Mouse (Mus musculus) embryonic facial prominence, embryonic 12.5 days (tissue): ENCODE results near the gene Bpifb4. TPM values are rescaled to one million over a fixed set of nuclear protein-coding genes. Genes with fewer than 3 reads are reported as not detected.

ENCODE experiments used
- ATAC-seq: fragments of 200-750 bp; cut with Nextera tagmentation; 2 replicates; pipeline ENCODE4 v1.8.0; 2017; ENCODE audit not compliant: insufficient number of reproducible peaks, insufficient read depth, low FRiP score, low TSS enrichment
- H3K27ac ChIP-seq: fragments of 300-500 bp; sonication (generic); 2 replicates; pipeline ENCODE4 v1.5.1; 2016; ENCODE audit warnings: mild to moderate bottlenecking
- H3K27me3 ChIP-seq: fragments of 300-500 bp; sonication (generic); 2 replicates; pipeline ENCODE4 v1.6.1; 2016; ENCODE audit warnings: mild to moderate bottlenecking, moderate library complexity
- H3K36me3 ChIP-seq: fragments of 300-500 bp; sonication (generic); 2 replicates; pipeline ENCODE4 v1.6.1; 2016; ENCODE audit warnings: mild to moderate bottlenecking
- H3K4me1 ChIP-seq: fragments of 300-500 bp; sonication (generic); 2 replicates; pipeline ENCODE4 v1.6.1; 2016
- H3K4me2 ChIP-seq: fragments of 300-500 bp; sonication (generic); replicated peaks from 2 replicates; pipeline ENCODE4 v1.6.1; 2016; ENCODE audit warnings: mild to moderate bottlenecking, moderate library complexity
- H3K4me3 ChIP-seq: fragments of 300-500 bp; sonication (generic); 2 replicates; pipeline ENCODE4 v1.5.1; 2016; ENCODE audit warnings: mild to moderate bottlenecking
- H3K9ac ChIP-seq: fragments of 300-500 bp; sonication (generic); 2 replicates; pipeline ENCODE4 v1.6.1; 2016; ENCODE audit warnings: mild to moderate bottlenecking, moderate library complexity
- H3K9me3 ChIP-seq: fragments of 300-500 bp; sonication (generic); 2 replicates; pipeline ENCODE4 v1.6.1; 2016; ENCODE audit warnings: mild to moderate bottlenecking, moderate library complexity
- WGBS: fragments of 180-500 bp; shearing (Covaris S2); methylation state at CpG from one replicate; pipeline ENCODE4 v1.1.7; 2016; 5-methylcytosine and 5-hydroxymethylcytosine counted together
- polyA plus RNA-seq: library from polyadenylated mRNA; unstranded; fragments of >200 nt; fragmentation: Nextera tagmentation; extraction: Ambion mirVana; gene quantifications from 2 replicates; pipeline ENCODE4 v1.2.1, GENCODE M21; 2016

The Bpifb4 gene
- polyA plus RNA-seq, 1 experiment from 2014 or later: not detected

- 41% methylated on average over 3 of the region's 3 CpGs for WGBS
- no peak for ATAC-seq
- H3K4me3 ChIP-seq: no peak overlapping the region
Measured at GRCm38 (mm10) chr2:153943537-153943936, 5.5 kb downstream of the Bpifb4 start.

GRCm38 (mm10) chr2:153944567-153944966 is 6.6 kb downstream of the Bpifb4 start:
- Histone ChIP-seq H3K4me1 (no peaks in the 10 kb centered on the region), H3K27me3 (no peaks in the 10 kb centered on the region), H3K9me3 (no peaks in the 10 kb centered on the region), H3K27ac (no peak overlapping the region), H3K4me3 (no peak overlapping the region), H3K36me3 (no peaks in the 10 kb centered on the region), H3K4me2 (no peak overlapping the region), H3K9ac (no peak overlapping the region)
- no peak for ATAC-seq
- 81% methylated on average over 8 of the region's 8 CpGs for WGBS

More at GRCm38 (mm10) chr2:153943537-153943936, 5.5 kb downstream of the Bpifb4 start:
- H3K9ac ChIP-seq: no peak overlapping the region
- no peaks in the 10 kb centered on the region for H3K9me3 ChIP-seq
- H3K4me1 ChIP-seq: no peaks in the 10 kb centered on the region
- no peak overlapping the region for H3K4me2 ChIP-seq
- no peaks in the 10 kb centered on the region for H3K27me3 ChIP-seq
- no peak overlapping the region for H3K27ac ChIP-seq
- no peaks in the 10 kb centered on the region for H3K36me3 ChIP-seq

GRCm38 (mm10) chr2:153952897-153953296 is 14.9 kb downstream of the Bpifb4 start:
- WGBS: 33% methylated on average over 6 of the region's 6 CpGs

GRCm38 (mm10) chr2:153953836-153954235 is 15.8 kb downstream of the Bpifb4 start:
- Histone ChIP-seq H3K27ac (no peak overlapping the region), H3K9me3 (no peaks in the 10 kb centered on the region), H3K27me3 (no peaks in the 10 kb centered on the region), H3K36me3 (no peaks in the 10 kb centered on the region), H3K4me1 (no peaks in the 10 kb centered on the region), H3K9ac (no peak overlapping the region), H3K4me3 (no peak overlapping the region), H3K4me2 (peak overlapping the region; percentile 32; the same call in 1 of the 2 replicates)
- WGBS: 4% methylated on average over 6 of the region's 6 CpGs
- no peak for ATAC-seq

More at GRCm38 (mm10) chr2:153952897-153953296, 14.9 kb downstream of the Bpifb4 start:
- Histone ChIP-seq H3K36me3 (no peaks in the 10 kb centered on the region), H3K9me3 (no peaks in the 10 kb centered on the region), H3K4me2 (no peak overlapping the region), H3K9ac (no peak overlapping the region), H3K4me1 (no peaks in the 10 kb centered on the region), H3K27me3 (no peaks in the 10 kb centered on the region), H3K27ac (no peak overlapping the region), H3K4me3 (no peak overlapping the region)
- ATAC-seq: no peak

- H3K27ac ChIP-seq: no peak overlapping the region
- H3K36me3 ChIP-seq: no peaks in the 10 kb centered on the region
- H3K27me3 ChIP-seq: no peaks in the 10 kb centered on the region
- no peaks in the 10 kb centered on the region for H3K9me3 ChIP-seq
- H3K4me2 ChIP-seq: no peak overlapping the region
- H3K9ac ChIP-seq: no peak overlapping the region
- H3K4me1 ChIP-seq: no peaks in the 10 kb centered on the region
- ATAC-seq: no peak
- 72% methylated on average over 4 of the region's 4 CpGs for WGBS
- H3K4me3 ChIP-seq: no peak overlapping the region
Measured at GRCm38 (mm10) chr2:153962821-153963331, 24.9 kb downstream of the Bpifb4 start.

DNA sequence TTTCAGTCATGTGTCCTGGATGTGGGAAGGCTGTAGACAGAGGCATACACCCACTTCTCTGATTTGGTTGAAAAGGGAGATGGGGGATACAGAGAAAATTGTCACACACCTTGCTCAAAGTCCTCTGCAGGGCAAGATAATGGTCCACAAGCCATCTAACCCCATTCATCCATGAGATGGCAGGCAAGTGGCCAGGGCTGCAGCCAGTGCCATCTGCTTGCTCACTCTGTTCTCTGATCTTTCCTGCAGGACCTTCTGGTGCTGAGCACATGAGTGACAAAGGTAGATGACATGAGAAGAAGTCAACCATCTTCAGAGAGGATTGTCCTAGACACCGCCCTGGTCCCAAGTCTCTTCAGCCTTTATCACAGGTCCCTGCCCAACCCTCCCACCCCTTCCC is 25.3 kb downstream of the Bpifb4 start:
- 94% methylated on average over 1 of the region's 1 CpGs for WGBS
- H3K9ac ChIP-seq: no peak overlapping the region

DNA sequence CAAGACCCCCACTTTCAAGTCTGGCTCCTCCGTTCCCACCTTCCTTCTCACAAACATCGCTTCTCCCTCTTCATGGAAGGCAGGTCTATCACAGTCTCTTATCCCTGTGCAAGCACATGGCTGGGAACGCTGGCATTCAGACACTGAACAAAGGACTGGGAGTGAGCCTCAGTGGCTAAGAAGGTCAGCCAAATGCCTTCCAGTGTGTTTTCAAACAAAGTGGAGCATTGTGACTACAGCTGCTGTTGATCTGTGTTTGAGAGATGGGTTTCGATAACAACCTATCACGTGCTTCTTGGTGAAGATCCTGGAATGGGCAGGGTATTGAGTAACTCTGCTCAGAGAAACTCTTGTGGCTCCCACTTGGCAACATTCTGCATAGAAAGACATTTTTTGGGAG is 32.2 kb downstream of the Bpifb4 start:
- no peaks in the 10 kb centered on the region for H3K9me3 ChIP-seq
- no peak overlapping the region for H3K4me3 ChIP-seq
- no peaks in the 10 kb centered on the region for H3K4me1 ChIP-seq
- no peak overlapping the region for H3K4me2 ChIP-seq
- H3K27me3 ChIP-seq: no peaks in the 10 kb centered on the region
- WGBS: 55% methylated on average over 5 of the region's 5 CpGs
- no peak overlapping the region for H3K9ac ChIP-seq
- H3K36me3 ChIP-seq: no peaks in the 10 kb centered on the region
- no peak overlapping the region for H3K27ac ChIP-seq
- ATAC-seq: no peak

More for the DNA sequence above, 25.3 kb downstream of the Bpifb4 start:
- H3K4me2 ChIP-seq: no peak overlapping the region
- H3K9me3 ChIP-seq: no peaks in the 10 kb centered on the region
- H3K36me3 ChIP-seq: no peaks in the 10 kb centered on the region
- H3K4me3 ChIP-seq: no peak overlapping the region
- no peak overlapping the region for H3K27ac ChIP-seq
- ATAC-seq: no peak
- H3K4me1 ChIP-seq: no peaks in the 10 kb centered on the region
- no peaks in the 10 kb centered on the region for H3K27me3 ChIP-seq

GRCm38 (mm10) chr2:153974582-153974981 is 36.6 kb downstream of the Bpifb4 start, which contains the start of gene Bpifa6:
Gene Bpifa6 (plus strand): TSS chr2:153974945.
- H3K36me3 ChIP-seq: no peaks in the 10 kb centered on the region
- H3K27me3 ChIP-seq: no peaks in the 10 kb centered on the region
- no peaks in the 10 kb centered on the region for H3K4me1 ChIP-seq
- H3K9me3 ChIP-seq: no peaks in the 10 kb centered on the region
- no peak within 1 kb of the TSS for H3K27ac ChIP-seq
- no peak within 1 kb of the TSS for H3K4me2 ChIP-seq
- no peak within 1 kb of the TSS for H3K9ac ChIP-seq
- no peak for ATAC-seq
- 44% methylated on average over 5 of the region's 5 CpGs for WGBS
- H3K4me3 ChIP-seq: no peak within 1 kb of the TSS

- no peaks in the 10 kb centered on the region for H3K36me3 ChIP-seq
- H3K9me3 ChIP-seq: no peaks in the 10 kb centered on the region
- no peak overlapping the region for H3K4me2 ChIP-seq
- H3K4me3 ChIP-seq: no peak overlapping the region
- no peak overlapping the region for H3K27ac ChIP-seq
- H3K4me1 ChIP-seq: no peaks in the 10 kb centered on the region
- ATAC-seq: 0 out of 2 replicates have a peak, but pooled peaks have one; percentile 38
- no peak overlapping the region for H3K9ac ChIP-seq
- WGBS: 3% methylated on average over 7 of the region's 7 CpGs
- H3K27me3 ChIP-seq: no peaks in the 10 kb centered on the region
Measured at GRCm38 (mm10) chr2:153995770-153996169, 57.8 kb downstream of the Bpifb4 start.

- Histone ChIP-seq H3K4me1 (no peaks in the 10 kb centered on the region), H3K27me3 (no peaks in the 10 kb centered on the region), H3K4me2 (no peak overlapping the region), H3K9ac (no peak overlapping the region), H3K36me3 (no peaks in the 10 kb centered on the region), H3K27ac (no peak overlapping the region), H3K4me3 (no peak overlapping the region), H3K9me3 (no peaks in the 10 kb centered on the region)
- WGBS: 78% methylated on average over 3 of the region's 3 CpGs
- no peak for ATAC-seq
Measured at GRCm38 (mm10) chr2:154000501-154000900, 62.5 kb downstream of the Bpifb4 start.

DNA sequence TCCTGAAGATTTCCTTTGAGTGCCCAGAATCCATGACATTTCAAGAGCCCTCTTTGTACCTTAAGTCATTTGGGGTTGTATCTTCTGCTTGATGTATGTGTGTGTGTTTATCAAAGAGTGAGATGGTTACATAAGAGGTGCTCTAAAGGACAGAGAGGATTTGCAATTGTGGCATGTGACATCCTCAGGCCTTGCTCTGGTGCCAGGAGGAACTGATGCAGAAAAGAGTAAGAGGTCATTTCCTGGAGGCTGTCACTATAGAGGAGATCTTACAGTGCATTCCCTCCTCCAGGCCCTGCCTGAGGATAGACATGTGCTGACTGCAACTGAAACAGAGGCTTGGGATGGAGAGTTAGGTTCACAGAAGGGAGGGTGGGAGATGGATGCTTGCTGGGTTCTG is 63.0 kb downstream of the Bpifb4 start:
- H3K27ac ChIP-seq: no peak overlapping the region
- ATAC-seq: no peak
- H3K4me1 ChIP-seq: no peaks in the 10 kb centered on the region
- H3K9me3 ChIP-seq: no peaks in the 10 kb centered on the region
- H3K9ac ChIP-seq: no peak overlapping the region
- no peaks in the 10 kb centered on the region for H3K27me3 ChIP-seq
- H3K4me2 ChIP-seq: no peak overlapping the region
- H3K4me3 ChIP-seq: no peak overlapping the region
- H3K36me3 ChIP-seq: no peaks in the 10 kb centered on the region

DNA sequence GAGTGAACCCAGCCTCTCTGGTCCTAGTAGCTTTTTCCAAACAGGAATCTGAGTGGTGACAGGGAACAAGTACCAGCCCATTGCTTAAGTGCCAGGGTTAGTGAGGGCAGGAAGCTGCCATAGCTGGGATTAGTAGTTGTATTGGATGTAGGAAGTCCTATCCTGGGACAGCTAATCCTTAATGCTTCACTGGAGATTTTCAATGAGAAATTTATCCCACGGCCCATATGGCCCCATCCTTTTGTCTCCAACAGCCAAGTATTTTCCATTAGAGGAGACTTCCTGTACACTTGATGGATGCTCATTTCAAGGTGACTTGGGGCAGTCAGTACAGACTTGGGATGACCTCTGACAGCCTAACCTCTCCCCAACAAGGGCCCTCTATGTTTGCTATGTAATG is 66.4 kb downstream of the Bpifb4 start:
- ATAC-seq: no peak
- 70% methylated on average over 1 of the region's 1 CpGs for WGBS
- Histone ChIP-seq H3K27ac (no peak overlapping the region), H3K4me2 (no peak overlapping the region), H3K4me3 (no peak overlapping the region), H3K9me3 (no peaks in the 10 kb centered on the region), H3K4me1 (no peaks in the 10 kb centered on the region), H3K27me3 (no peaks in the 10 kb centered on the region), H3K9ac (no peak overlapping the region), H3K36me3 (no peaks in the 10 kb centered on the region)

DNA sequence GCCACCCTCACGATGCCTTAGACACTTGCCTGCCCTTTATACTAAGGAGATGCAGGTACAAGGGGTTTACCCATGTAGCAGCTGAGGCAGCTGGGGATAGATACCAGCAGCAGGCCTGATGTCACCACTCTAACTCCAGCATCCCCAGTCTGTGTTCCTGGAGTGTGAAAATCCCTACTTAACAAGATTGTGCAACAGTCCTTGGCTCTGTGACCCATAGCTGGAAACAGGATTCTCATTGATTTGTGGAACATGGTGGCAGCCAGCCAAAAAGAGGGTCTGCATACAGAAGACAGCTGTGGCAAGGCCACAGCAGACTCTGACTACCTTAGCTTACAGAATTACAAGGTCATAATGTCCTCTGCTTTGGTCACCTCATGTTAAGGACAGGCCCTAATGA is 67.1 kb downstream of the Bpifb4 start:
- no peak overlapping the region for H3K4me2 ChIP-seq
- H3K9ac ChIP-seq: no peak overlapping the region
- H3K27ac ChIP-seq: no peak overlapping the region
- no peaks in the 10 kb centered on the region for H3K27me3 ChIP-seq
- H3K36me3 ChIP-seq: no peaks in the 10 kb centered on the region
- H3K4me3 ChIP-seq: no peak overlapping the region
- 79% methylated on average over 1 of the region's 1 CpGs for WGBS
- no peaks in the 10 kb centered on the region for H3K9me3 ChIP-seq
- no peak for ATAC-seq
- H3K4me1 ChIP-seq: no peaks in the 10 kb centered on the region
